Mouse (Mus musculus): ENCODE results near the gene Unc13b.

- TF ChIP-seq CTCF (IDR thresholded peaks at IDR 0.05; ENCODE audit: low read depth) (no peak), EP300 (IDR thresholded peaks at IDR 0.05; ENCODE audit: low read depth) (no peak)
Observed at GRCm38 (mm10) chr4:43078071-43078718, 19.4 kb downstream of the Unc13b start.

All from liver, postnatal 0 days (tissue).